Mouse (Mus musculus) lung, postnatal 36 days (tissue): ENCODE measurements around the gene Saxo2.

Experiments
- DNase-seq: peaks from one replicate; pipeline ENCODE4 v3.0.0; 2022; ENCODE audit warnings: mixed read lengths

The Saxo2 gene

GRCm38 (mm10) chr7:82648353-82649080 lies at the start of gene Saxo2, which contains the start of gene Efl1:
Gene Saxo2, minus strand, starts transcription at chr7:82648528.
Gene Efl1, plus strand, starts transcription at chr7:82648614.
- peak; percentile 99 for DNase-seq

- DNase-seq, result peak; percentile 15
Observed at GRCm38 (mm10) chr7:82697668-82698067, 49.3 kb upstream of the Saxo2 start.

- peak; percentile 4 for DNase-seq
Observed at GRCm38 (mm10) chr7:82691021-82691738, 42.9 kb upstream of the Saxo2 start.

- DNase-seq, result peak; percentile 75
Observed at GRCm38 (mm10) chr7:82688736-82689135, 40.4 kb upstream of the Saxo2 start.

GRCm38 (mm10) chr7:82679901-82680300 lies 31.6 kb upstream of the Saxo2 start:
- no peak for DNase-seq

- no peak for DNase-seq
Observed at GRCm38 (mm10) chr7:82676834-82677233, 28.5 kb upstream of the Saxo2 start.

GRCm38 (mm10) chr7:82676001-82676400 lies 27.7 kb upstream of the Saxo2 start:
- peak; percentile 23 for DNase-seq

GRCm38 (mm10) chr7:82664604-82665003 lies 16.3 kb upstream of the Saxo2 start:
- DNase-seq, result no peak

- DNase-seq, result no peak
Observed at GRCm38 (mm10) chr7:82649081-82649445, 735 bp upstream of the Saxo2 start.

- no peak for DNase-seq
Observed at GRCm38 (mm10) chr7:82647909-82648308, 419 bp downstream of the Saxo2 start.

- DNase-seq, result no peak
Observed at GRCm38 (mm10) chr7:82647183-82647582, 1.1 kb downstream of the Saxo2 start.

GRCm38 (mm10) chr7:82625342-82625741 lies 23.0 kb downstream of the Saxo2 start:
- DNase-seq, result peak; percentile 18

- peak; percentile 40 for DNase-seq
Observed at GRCm38 (mm10) chr7:82609629-82610028, 38.7 kb downstream of the Saxo2 start.

GRCm38 (mm10) chr7:82605425-82605824 lies 42.9 kb downstream of the Saxo2 start:
- DNase-seq, result peak; percentile 55

GRCm38 (mm10) chr7:82602008-82602407 lies 46.3 kb downstream of the Saxo2 start:
- DNase-seq, result no peak

GRCm38 (mm10) chr7:82590931-82591330 lies 57.4 kb downstream of the Saxo2 start:
- DNase-seq, result no peak
